Mouse (Mus musculus) liver, adult 2 months (tissue): ENCODE measurements around the gene Sec24c. TPM values are rescaled to one million over a fixed set of nuclear protein-coding genes. Genes with fewer than 3 reads are reported as not detected.

Experiments
- DNase-seq: peaks from one replicate; pipeline ENCODE4 v3.0.0-alpha.2; 2011; ENCODE audit warnings: low read depth, low spot score; ENCODE audit errors: extremely low read depth
- H3K27ac ChIP-seq: fragments of 200-500 bp; replicated peaks from 2 replicates; pipeline ENCODE4 v1.5.1; 2012; ENCODE audit warnings: low read depth, mild to moderate bottlenecking, control low read depth, inconsistent platforms, low read length; ENCODE audit not compliant: insufficient read depth
- H3K27me3 ChIP-seq: fragments of 200-500 bp; 2 replicates; pipeline ENCODE4 v1.6.1; 2012; ENCODE audit warnings: mild to moderate bottlenecking, moderate library complexity, low read length, inconsistent platforms; ENCODE audit not compliant: control insufficient read depth, insufficient read depth
- H3K36me3 ChIP-seq: fragments of 200-500 bp; 2 replicates; pipeline ENCODE4 v1.6.1; 2012; ENCODE audit warnings: low read length, inconsistent platforms; ENCODE audit not compliant: control insufficient read depth, insufficient read depth
- H3K4me1 ChIP-seq: fragments of 200-500 bp; 2 replicates; pipeline ENCODE4 v1.6.1; 2011; ENCODE audit warnings: low read length; ENCODE audit not compliant: control insufficient read depth, insufficient read depth
- H3K4me3 ChIP-seq: fragments of 200-500 bp; 2 replicates; pipeline ENCODE4 v1.5.1; 2011; ENCODE audit warnings: low read depth, mild to moderate bottlenecking, control low read depth, low read length, moderate library complexity; ENCODE audit not compliant: insufficient read depth
- H3K79me2 ChIP-seq: fragments of 200-500 bp; 2 replicates; pipeline ENCODE4 v1.6.1; 2012; ENCODE audit warnings: inconsistent platforms, mild to moderate bottlenecking, low read length, moderate library complexity; ENCODE audit not compliant: control insufficient read depth, insufficient read depth
- H3K9ac ChIP-seq: fragments of 200-500 bp; 2 replicates; pipeline ENCODE4 v1.6.1; 2012; ENCODE audit warnings: low read depth, mild to moderate bottlenecking, control low read depth, inconsistent platforms, low read length
- CTCF ChIP-seq: fragments of 200-500 bp; IDR thresholded peaks from 2 replicates; pipeline ENCODE4 v1.5.1; 2011; ENCODE audit warnings: low read depth, low read length, control low read depth
- POLR2A ChIP-seq: fragments of 200-500 bp; IDR thresholded peaks from 2 replicates; pipeline ENCODE4 v1.6.1; 2011; ENCODE audit warnings: low read length, control low read depth; ENCODE audit not compliant: insufficient read depth; ENCODE audit errors: extremely low read depth
- WGBS: fragments of 180-500 bp; shearing (Covaris S2); methylation state at CpG from one replicate; pipeline ENCODE4 v1.1.7; 2018; 5-methylcytosine and 5-hydroxymethylcytosine counted together
- polyA plus RNA-seq: library from polyadenylated mRNA; depleted of rRNA; stranded (reverse); fragments of >200 nt; gene quantifications from 2 replicates; pipeline ENCODE4 v1.2.3, GENCODE M21; 2012
- total RNA-seq: library from RNA; depleted of rRNA; stranded (reverse); fragments of >200 nt; gene quantifications from 2 replicates; pipeline ENCODE4 v1.2.3, GENCODE M21; 2014

The Sec24c gene
- total and polyA plus RNA-seq, 2 experiments: 52.7 to 183 TPM

DNA sequence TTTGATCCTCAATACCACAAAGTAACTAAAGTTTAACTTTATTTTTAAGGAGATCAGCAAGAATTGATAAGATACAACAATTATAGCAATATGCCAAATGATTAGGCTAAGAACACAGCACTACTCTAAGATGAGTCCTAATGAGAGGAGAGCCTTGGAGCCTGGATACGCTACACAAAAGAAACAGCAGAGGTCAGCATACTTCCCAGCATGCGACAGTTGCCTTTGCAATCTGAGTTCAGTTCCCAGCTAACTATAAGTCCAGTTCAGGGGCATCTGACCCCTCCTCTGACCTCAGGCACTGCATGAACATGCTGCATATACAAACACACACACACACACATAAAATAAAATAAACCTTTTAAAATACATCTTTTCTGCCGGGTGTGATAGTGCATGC, 28.6 kb upstream of the Sec24c start:
- H3K4me3 ChIP-seq: no peak overlapping the region
- no peak overlapping the region for H3K27ac ChIP-seq
- no peaks in the 10 kb centered on the region for H3K27me3 ChIP-seq
- no peak overlapping the region for H3K9ac ChIP-seq
- no peaks in the 10 kb centered on the region for H3K4me1 ChIP-seq
- no peaks in the 10 kb centered on the region for H3K36me3 ChIP-seq
- TF ChIP-seq POLR2A: no peak
- no peak for TF ChIP-seq CTCF
- WGBS: 49% methylated on average over 3 of the region's 3 CpGs
- DNase-seq: no peak
- H3K79me2 ChIP-seq: no peaks in the 10 kb centered on the region

DNA sequence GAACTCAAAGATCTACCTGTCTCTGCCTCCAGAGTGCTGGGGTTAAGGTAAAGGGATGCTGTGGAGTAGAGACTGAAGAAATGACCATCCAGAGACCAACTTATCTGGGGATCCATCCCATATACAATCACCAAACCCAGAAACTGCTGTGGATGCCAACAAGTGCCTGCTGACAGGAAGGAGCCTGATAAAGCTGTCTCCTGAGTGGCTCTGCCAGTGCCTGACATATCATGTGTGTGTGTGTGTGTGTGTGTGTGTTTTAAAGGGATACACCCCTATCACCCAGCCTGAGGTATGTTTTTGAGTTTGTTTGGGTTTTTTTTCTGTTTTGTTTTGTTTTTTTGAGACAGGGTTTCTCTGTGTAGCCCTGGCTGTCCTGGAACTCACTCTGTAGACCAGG, 27.7 kb upstream of the Sec24c start:
- Histone ChIP-seq H3K36me3 (no peaks in the 10 kb centered on the region), H3K4me3 (no peak overlapping the region), H3K27me3 (no peaks in the 10 kb centered on the region), H3K27ac (no peak overlapping the region), H3K4me1 (no peaks in the 10 kb centered on the region), H3K79me2 (no peaks in the 10 kb centered on the region), H3K9ac (no peak overlapping the region)
- TF ChIP-seq CTCF (no peak), POLR2A (no peak)
- DNase-seq: no peak

DNA sequence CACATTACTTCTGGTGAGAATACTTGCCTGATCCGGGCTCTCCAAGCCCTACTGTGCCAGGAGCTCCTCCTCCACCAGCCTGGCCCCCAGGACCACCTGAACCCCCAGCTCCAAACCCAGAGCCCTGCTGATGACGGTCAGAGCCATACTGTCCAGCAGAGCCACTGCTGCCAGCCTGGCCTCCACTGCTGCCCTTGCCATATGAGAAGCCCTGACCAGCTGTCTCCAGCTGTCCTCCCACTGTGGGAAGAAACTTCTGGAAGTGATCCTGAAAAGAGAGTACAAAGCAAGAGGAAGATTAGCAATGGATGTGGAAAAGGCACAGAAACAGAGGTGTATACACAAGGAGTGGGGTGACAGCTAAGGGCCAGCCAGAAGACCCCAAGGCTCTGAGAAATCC, 23.1 kb upstream of the Sec24c start:
- Histone ChIP-seq H3K27ac (no peak overlapping the region), H3K9ac (no peak overlapping the region), H3K79me2 (no peaks in the 10 kb centered on the region), H3K36me3 (no peaks in the 10 kb centered on the region), H3K27me3 (no peaks in the 10 kb centered on the region), H3K4me1 (no peaks in the 10 kb centered on the region; the same call in 1 of the 2 replicates), H3K4me3 (no peak overlapping the region)
- TF ChIP-seq CTCF: no peak
- TF ChIP-seq POLR2A: no peak
- DNase-seq: no peak
- 92% methylated on average over 2 of the region's 2 CpGs for WGBS

DNA sequence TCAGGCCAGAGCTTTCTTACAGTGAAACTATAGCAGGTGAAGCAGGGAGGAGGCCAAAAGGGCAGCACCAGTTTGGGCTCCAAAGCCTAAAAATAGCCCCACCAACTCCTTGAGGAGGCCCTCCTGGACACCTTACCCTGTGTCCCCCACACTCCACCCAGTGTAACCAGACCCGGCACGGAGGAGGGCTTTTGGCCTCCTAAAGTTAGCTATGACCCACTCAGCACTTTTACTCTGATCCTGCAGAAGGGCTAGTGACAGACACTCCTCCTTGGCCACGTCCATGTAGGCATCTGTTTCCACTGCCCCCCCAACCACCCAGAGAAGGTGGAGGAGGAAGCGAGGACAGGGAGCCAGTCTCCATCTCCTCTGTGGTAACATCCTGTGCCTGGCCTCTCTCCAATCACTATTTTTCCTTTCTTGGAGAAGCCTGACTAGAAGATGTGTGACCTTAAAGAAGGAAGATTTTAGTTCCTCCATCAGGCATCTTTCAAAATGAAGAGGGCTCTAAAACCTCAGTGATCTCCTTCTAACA, 22.3 kb upstream of the Sec24c start:
- Histone ChIP-seq H3K79me2 (no peaks in the 10 kb centered on the region), H3K4me3 (no peak overlapping the region), H3K9ac (no peak overlapping the region), H3K27ac (no peak overlapping the region), H3K36me3 (no peaks in the 10 kb centered on the region), H3K27me3 (no peaks in the 10 kb centered on the region), H3K4me1 (no peaks in the 10 kb centered on the region; the same call in 1 of the 2 replicates)
- no peak for TF ChIP-seq CTCF
- TF ChIP-seq POLR2A: no peak
- DNase-seq: no peak
- 75% methylated on average over 4 of the region's 4 CpGs for WGBS

DNA sequence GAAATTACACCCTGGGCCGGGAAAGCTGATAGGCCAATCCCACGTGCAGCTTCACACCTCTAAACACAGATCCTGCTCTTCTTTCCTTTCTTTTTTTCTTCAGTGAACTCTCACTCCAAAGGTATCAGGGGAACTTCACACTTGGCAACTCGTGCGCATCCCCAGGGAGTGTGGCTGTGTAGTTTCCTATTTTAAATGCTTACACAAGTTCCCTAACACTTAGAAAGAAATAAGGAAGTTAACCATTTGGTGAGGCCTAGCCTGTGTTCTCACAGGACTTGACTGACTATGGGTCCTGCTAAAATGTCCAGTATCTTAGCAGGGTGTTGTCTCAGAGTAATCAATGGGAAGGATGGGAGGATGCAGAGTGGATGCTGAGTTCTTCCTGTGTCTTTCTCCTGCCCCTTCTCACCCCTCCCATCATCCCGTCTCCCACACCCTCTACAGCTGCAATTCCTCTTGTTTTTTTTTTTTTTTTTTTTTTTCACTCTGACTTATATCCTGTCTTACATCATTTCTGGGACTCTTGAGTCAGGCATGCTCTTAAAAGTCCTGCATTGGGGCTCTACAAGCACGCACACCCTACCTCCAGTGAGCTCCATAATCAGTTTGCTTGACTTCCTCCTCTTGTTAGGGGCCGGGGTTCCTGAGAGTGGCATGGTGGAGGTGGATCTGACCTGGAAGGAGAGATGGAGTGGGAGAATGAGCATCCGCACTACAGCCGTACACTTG, 19.3 kb upstream of the Sec24c start:
- H3K4me3 ChIP-seq: no peak overlapping the region
- no peaks in the 10 kb centered on the region for H3K79me2 ChIP-seq
- WGBS: 81% methylated on average over 9 of the region's 9 CpGs
- no peaks in the 10 kb centered on the region for H3K27me3 ChIP-seq
- no peak for DNase-seq
- no peak overlapping the region for H3K27ac ChIP-seq
- TF ChIP-seq CTCF: no peak
- no peak for TF ChIP-seq POLR2A
- H3K4me1 ChIP-seq: no peaks in the 10 kb centered on the region; the same call in 1 of the 2 replicates
- H3K9ac ChIP-seq: no peak overlapping the region
- no peaks in the 10 kb centered on the region for H3K36me3 ChIP-seq

DNA sequence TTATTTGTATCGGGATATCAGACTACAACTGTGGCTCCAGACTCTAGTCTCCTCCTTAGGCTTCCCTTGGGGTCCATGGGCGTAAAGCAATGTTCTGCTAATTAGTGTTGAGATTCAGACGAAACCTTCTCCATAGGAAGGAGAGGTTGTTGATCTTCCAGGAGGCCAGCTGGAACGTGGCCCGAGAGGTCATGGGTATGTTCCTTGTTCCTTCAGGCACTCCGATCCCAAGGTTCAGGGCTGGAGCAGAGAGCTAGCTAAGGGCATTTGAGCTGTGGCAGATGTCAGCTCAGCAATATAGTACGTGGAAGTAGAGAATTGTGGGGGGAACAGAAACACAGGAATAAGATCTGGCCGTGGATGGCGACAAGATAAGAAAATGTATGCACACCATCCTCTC, 18.4 kb upstream of the Sec24c start:
- WGBS: 73% methylated on average over 9 of the region's 9 CpGs
- Histone ChIP-seq H3K27ac (no peak overlapping the region), H3K27me3 (no peaks in the 10 kb centered on the region), H3K36me3 (no peaks in the 10 kb centered on the region), H3K9ac (no peak overlapping the region), H3K4me1 (no peaks in the 10 kb centered on the region; the same call in 1 of the 2 replicates), H3K79me2 (no peaks in the 10 kb centered on the region), H3K4me3 (no peak overlapping the region)
- no peak for DNase-seq
- TF ChIP-seq CTCF (no peak), POLR2A (no peak)
